In the genomic region with DNA sequence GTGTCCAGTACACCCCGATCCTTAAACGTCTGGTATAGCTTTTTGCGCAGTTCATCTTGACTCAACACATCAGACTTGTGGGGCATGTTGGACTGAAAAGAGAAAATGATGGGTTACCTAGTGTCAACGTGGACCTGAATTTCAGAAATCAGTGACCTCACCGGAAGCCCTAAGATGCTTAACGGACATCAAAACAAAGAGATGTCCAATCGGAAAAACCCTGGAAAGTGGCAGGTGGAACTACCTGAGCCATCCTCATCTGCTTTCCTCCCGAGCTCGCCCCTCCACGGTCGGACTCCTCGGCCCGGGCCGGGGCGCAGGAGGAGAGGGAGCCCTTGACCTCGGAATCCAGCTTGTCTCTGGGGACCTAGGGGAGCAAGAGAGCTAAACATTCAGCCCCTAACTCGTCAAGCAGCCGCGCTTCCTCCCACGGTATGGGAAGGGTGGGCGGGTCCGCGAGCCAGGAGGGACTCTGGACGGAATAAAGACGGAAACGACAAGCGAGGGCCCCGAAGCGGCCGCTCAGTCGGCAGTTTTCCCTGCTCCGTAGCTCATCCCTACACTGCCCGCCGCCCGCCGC, we compare ENCODE assay signal across 8 mouse cellular contexts. TPM values are rescaled to one million over a fixed set of nuclear protein-coding genes. Genes with fewer than 3 reads are reported as not detected.
A peak's percentile ranks its signal among the peaks of the same experiment; 100 is the strongest.
DNase-seq lines count a peak whose midpoint lies in the region; ATAC-seq and TF ChIP-seq lines count a peak whose summit lies in the region.

A gene (plus strand): TSS at position 539 of the 580 bp plus-strand sequence.

- no peaks in the 10 kb centered on the region for H3K9me3 ChIP-seq in kidney, embryonic 15.5 days (replicated peaks)
- no peaks in the 10 kb centered on the region for H3K9me3 ChIP-seq in G1E (replicated peaks)
- H3K9me3 ChIP-seq in embryonic facial prominence, embryonic 11.5 days (replicated peaks; ENCODE audit: control insufficient read depth, low read length), result no peaks in the 10 kb centered on the region
- no peaks in the 10 kb centered on the region for H3K9me3 ChIP-seq in heart, embryonic 10.5 days
- no peaks in the 10 kb centered on the region for H3K9me3 ChIP-seq in midbrain, embryonic 13.5 days

- H3K4me3 ChIP-seq in kidney, embryonic 15.5 days (replicated peaks), result peak within 1 kb of the TSS; percentile 68
- H3K4me3 ChIP-seq in G1E (ENCODE audit: low read depth, low read length), result peak within 1 kb of the TSS; percentile 79
- H3K4me3 ChIP-seq in embryonic facial prominence, embryonic 11.5 days (ENCODE audit: low read depth, low read length), result peak within 1 kb of the TSS; percentile 52
- H3K4me3 ChIP-seq in heart, embryonic 10.5 days, result peak within 1 kb of the TSS; percentile 74
- peak within 1 kb of the TSS; percentile 57 for H3K4me3 ChIP-seq in midbrain, embryonic 13.5 days (replicated peaks)

- H3K4me1 ChIP-seq in kidney, embryonic 15.5 days, result 0 out of 2 replicates have a peak, but pooled peaks cover 7% of the 10 kb centered on the region
- H3K4me1 ChIP-seq in G1E (ENCODE audit: insufficient read depth, low read depth, low read length), result peaks cover 4% of the 10 kb centered on the region
- no peaks in the 10 kb centered on the region for H3K4me1 ChIP-seq in embryonic facial prominence, embryonic 11.5 days (ENCODE audit: control insufficient read depth, insufficient read depth, low read length)
- H3K4me1 ChIP-seq in heart, embryonic 10.5 days, result no peaks in the 10 kb centered on the region
- H3K4me1 ChIP-seq in midbrain, embryonic 13.5 days (replicated peaks), result peaks cover 16% of the 10 kb centered on the region

- 0 out of 2 replicates have a peak, but pooled peaks cover 2% of the 10 kb centered on the region for H3K36me3 ChIP-seq in kidney, embryonic 15.5 days
- H3K36me3 ChIP-seq in G1E (replicated peaks), result peaks cover 22% of the 10 kb centered on the region
- H3K36me3 ChIP-seq in embryonic facial prominence, embryonic 11.5 days (replicated peaks; ENCODE audit: control insufficient read depth, insufficient read depth, low read depth, low read length), result no peaks in the 10 kb centered on the region
- no peaks in the 10 kb centered on the region for H3K36me3 ChIP-seq in heart, embryonic 10.5 days
- H3K36me3 ChIP-seq in midbrain, embryonic 13.5 days, result no peaks in the 10 kb centered on the region

- H3K4me2 ChIP-seq in kidney, embryonic 15.5 days, result peak within 1 kb of the TSS; percentile 62
- peak within 1 kb of the TSS; percentile 52 for H3K4me2 ChIP-seq in embryonic facial prominence, embryonic 11.5 days (ENCODE audit: low read depth, low read length)
- H3K4me2 ChIP-seq in midbrain, embryonic 13.5 days (replicated peaks), result peak within 1 kb of the TSS; percentile 64

- peak within 1 kb of the TSS; percentile 84 for H3K27ac ChIP-seq in kidney, embryonic 15.5 days
- H3K27ac ChIP-seq in embryonic facial prominence, embryonic 11.5 days (replicated peaks; ENCODE audit: low read depth, low read length), result peak within 1 kb of the TSS; percentile 52; the same call in 1 of the 2 replicates
- H3K27ac ChIP-seq in heart, embryonic 10.5 days, result peak within 1 kb of the TSS; percentile 91
- H3K27ac ChIP-seq in midbrain, embryonic 13.5 days, result peak within 1 kb of the TSS; percentile 83

- peak; percentile 87 for ATAC-seq in kidney, embryonic 15.5 days (replicated peaks; ENCODE audit: low FRiP score)
- ATAC-seq in G1E (ENCODE audit: extremely low read depth, insufficient number of reproducible peaks, low FRiP score, poor library complexity, severe bottlenecking), result no peak
- peak; percentile 72 for ATAC-seq in embryonic facial prominence, embryonic 11.5 days (replicated peaks; ENCODE audit: insufficient number of reproducible peaks, low FRiP score, low TSS enrichment, low read depth)
- ATAC-seq in midbrain, embryonic 13.5 days, result peak; percentile 86; the same call in 1 of the 2 replicates

- no peak for DNase-seq in kidney, adult 9 months
- peak; percentile 5 for DNase-seq in G1E (ENCODE audit: low spot score)
- no peak for DNase-seq in embryonic facial prominence, embryonic 11.5 days (ENCODE audit: low spot score)
- peak; percentile 80 for DNase-seq in heart, embryonic 10.5 days (ENCODE audit: low spot score)
- peak in 1 of 2 experiments; percentile 13 for DNase-seq in layer of hippocampus, postnatal 25 days (ENCODE audit: extremely low spot score in 1 of 2, low spot score in 1 of 2)
- DNase-seq in right cerebral cortex, postnatal 4 days, result no peak

- WGBS in kidney, embryonic 15.5 days, result 15% methylated on average over 31 of the region's 36 CpGs
- WGBS in embryonic facial prominence, embryonic 11.5 days, result 25% methylated on average over 25 of the region's 36 CpGs
- 13% methylated on average over 36 of the region's 36 CpGs for WGBS in heart, embryonic 10.5 days
- 11% methylated on average over 35 of the region's 36 CpGs for WGBS in midbrain, embryonic 13.5 days

- peak within 1 kb of the TSS; percentile 65 for H3K9ac ChIP-seq in kidney, embryonic 15.5 days
- peak within 1 kb of the TSS; percentile 75 for H3K9ac ChIP-seq in embryonic facial prominence, embryonic 11.5 days (replicated peaks; ENCODE audit: low read length)
- peak within 1 kb of the TSS; percentile 82 for H3K9ac ChIP-seq in midbrain, embryonic 13.5 days (replicated peaks)

- TF ChIP-seq CTCF in G1E (IDR thresholded peaks at IDR 0.05; ENCODE audit: low read depth, low read length), result no peak

- peaks cover 51% of the 10 kb centered on the region for H3K27me3 ChIP-seq in kidney, embryonic 15.5 days
- H3K27me3 ChIP-seq in G1E (ENCODE audit: insufficient read depth, low read length), result no peaks in the 10 kb centered on the region
- peaks cover 9% of the 10 kb centered on the region for H3K27me3 ChIP-seq in embryonic facial prominence, embryonic 11.5 days (ENCODE audit: control insufficient read depth, insufficient read depth, low read length)
- peaks cover 20% of the 10 kb centered on the region for H3K27me3 ChIP-seq in heart, embryonic 10.5 days (ENCODE audit: insufficient read depth, poor library complexity, severe bottlenecking)
- H3K27me3 ChIP-seq in midbrain, embryonic 13.5 days, result peaks cover 33% of the 10 kb centered on the region; the same call in 1 of the 2 replicates

RNA-seq across cellular contexts. Expression of the gene that starts here (rescaled TPM):
- 24.3 and 26.1 TPM in 2 replicates for polyA plus RNA-seq in kidney, embryonic 15.5 days (2015; fragmentation: Nextera tagmentation; extraction: Ambion mirVana)
- total RNA-seq in G1E (2014; fragmentation: Nextera tagmentation) (11.7 and 14.0 TPM in 2 replicates), G1E (2017) (13.4 and 14.0 TPM in 2 replicates)
- polyA plus RNA-seq in G1E (2012), result 0.13 and 0.26 TPM in 2 replicates
- 29.2 and 30.8 TPM in 2 replicates for polyA plus RNA-seq in embryonic facial prominence, embryonic 11.5 days (2014; fragmentation: Nextera tagmentation; extraction: Ambion mirVana)
- polyA plus RNA-seq in heart, embryonic 10.5 days (2016; fragmentation: Nextera tagmentation; extraction: Ambion mirVana), result 32.4 and 39.8 TPM in 2 replicates
- 10 to 100 TPM; 56.1 to 59.8 TPM for total RNA-seq in layer of hippocampus, postnatal 25 days (2021)
- polyA plus RNA-seq in midbrain, embryonic 13.5 days (2015; fragmentation: Nextera tagmentation; extraction: Ambion mirVana), result 77.0 and 85.4 TPM in 2 replicates

Comparison
In these comparisons a context has a peak if more than half of its experiments do, and no peak if none do; other contexts are left out.
1. RNA of the gene that starts here (polyA plus RNA-seq): 77.0 to 85.4 TPM in midbrain, embryonic 13.5 days, 32.4 to 39.8 TPM in heart, embryonic 10.5 days, 29.2 to 30.8 TPM in embryonic facial prominence, embryonic 11.5 days and 24.3 to 26.1 TPM in kidney, embryonic 15.5 days; 0.13 to 0.26 TPM in G1E; every median in the first group is over 10 times any median in the second.
2. DNase-seq: peak in G1E (single experiment) and heart, embryonic 10.5 days (single experiment); none in kidney, adult 9 months (single experiment), embryonic facial prominence, embryonic 11.5 days (single experiment) and right cerebral cortex, postnatal 4 days (single experiment).
3. Peak in every context shown above with its lines, with median percentiles within 50 percentile points of each other: H3K27ac ChIP-seq, H3K4me2 ChIP-seq, H3K4me3 ChIP-seq and H3K9ac ChIP-seq.